Mouse (Mus musculus): Measurements from ENCODE around the gene Lta. TPM values are rescaled to one million over a fixed set of nuclear protein-coding genes. Genes with fewer than 3 reads are reported as not detected.
"Not testable (repeated sequence)": the region's sequence is repeated elsewhere in the genome, so short reads cannot be mapped to it uniquely, and the experiment has no call there.

The Lta gene
- polyA plus RNA-seq, 1 experiment from 2014 or later: not detected

DNA sequence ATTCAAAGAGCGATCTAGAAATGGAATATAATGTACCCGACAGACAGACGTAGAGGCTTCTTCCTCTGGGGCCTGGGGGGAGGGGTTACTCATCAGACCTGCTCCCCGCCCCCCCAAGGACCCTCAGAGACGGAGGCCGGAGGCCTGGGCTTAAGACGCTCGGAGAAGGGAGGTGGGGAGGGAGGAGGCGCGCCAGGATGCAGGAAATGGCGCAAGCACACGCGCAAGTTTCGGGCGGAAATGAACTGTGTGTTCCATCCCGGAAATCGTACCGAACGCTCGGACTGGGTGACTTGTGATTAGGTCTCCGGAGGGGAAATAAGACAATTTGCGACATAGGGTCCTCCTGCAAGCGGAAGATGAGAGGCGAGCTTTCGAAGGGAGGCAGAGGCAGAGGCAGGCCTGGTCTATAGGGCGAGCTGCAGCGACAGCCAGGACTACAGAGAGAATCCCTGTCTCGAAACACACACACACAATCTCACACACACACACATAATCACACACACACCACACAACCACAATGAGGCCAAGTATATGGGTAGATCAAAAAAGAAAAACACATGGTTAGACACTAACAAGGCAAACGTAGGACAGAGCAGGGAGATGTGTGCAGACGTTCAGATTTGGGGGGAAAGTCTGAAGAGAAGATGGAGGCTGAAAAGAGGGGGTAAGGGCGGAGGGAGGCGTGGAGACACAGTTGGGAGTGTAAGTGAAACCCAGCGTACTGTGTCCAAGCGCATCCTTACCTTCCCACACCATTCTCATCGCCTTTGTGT lies 30.7 kb upstream of the Lta start, which contains the start of gene Nfkbil1:
Nfkbil1 (minus strand) TSS at position 179 of the 776 bp plus-strand sequence.
- Histone ChIP-seq H3K4me3 (peak within 1 kb of the TSS; percentile 66), H3K4me2 (replicated peaks) (peak within 1 kb of the TSS; percentile 86), H3K27ac (replicated peaks) (peak within 1 kb of the TSS; percentile 95), H3K9me3 (no peaks in the 10 kb centered on the region), H3K9ac (replicated peaks) (peak within 1 kb of the TSS; percentile 86), H3K27me3 (no peaks in the 10 kb centered on the region), H3K36me3 (peaks cover 16% of the 10 kb centered on the region), H3K4me1 (peaks cover 35% of the 10 kb centered on the region)
- ATAC-seq (ENCODE audit: low FRiP score, low read depth): peak; percentile 78
- WGBS: under 1% methylated on average over 35 of the region's 35 CpGs

DNA sequence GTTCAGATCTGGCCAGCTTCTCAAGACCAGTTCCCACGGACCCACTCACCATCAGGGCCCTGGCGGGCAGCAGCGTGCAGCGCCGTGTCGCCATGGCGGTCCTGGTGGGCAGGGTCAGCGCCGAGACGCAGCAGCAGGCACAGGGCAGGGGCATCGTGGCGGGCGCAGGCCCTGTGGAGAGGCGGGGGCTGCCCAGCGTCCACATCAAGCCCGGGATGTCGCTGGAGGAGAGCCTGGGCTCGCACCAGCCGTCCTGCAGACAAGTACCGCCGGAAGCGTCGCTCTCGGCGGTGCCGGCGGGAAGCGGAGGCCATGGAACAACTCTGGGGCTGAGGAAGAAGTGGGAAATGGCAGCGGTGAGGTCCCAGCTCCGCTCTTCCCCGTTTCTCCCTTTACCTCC lies 29.8 kb upstream of the Lta start:
- H3K9ac ChIP-seq (replicated peaks): peak overlapping the region; percentile 86
- WGBS: 8% methylated on average over 31 of the region's 31 CpGs
- peaks cover 27% of the 10 kb centered on the region for H3K4me1 ChIP-seq
- peak overlapping the region; percentile 86 for H3K4me2 ChIP-seq (replicated peaks)
- ATAC-seq (ENCODE audit: low FRiP score, low read depth): 0 out of 2 replicates have a peak, but pooled peaks have one; percentile 7
- H3K27ac ChIP-seq (replicated peaks): peak overlapping the region; percentile 95
- H3K9me3 ChIP-seq: no peaks in the 10 kb centered on the region
- H3K27me3 ChIP-seq: no peaks in the 10 kb centered on the region
- peak overlapping the region; percentile 66 for H3K4me3 ChIP-seq
- H3K36me3 ChIP-seq: peaks cover 22% of the 10 kb centered on the region

DNA sequence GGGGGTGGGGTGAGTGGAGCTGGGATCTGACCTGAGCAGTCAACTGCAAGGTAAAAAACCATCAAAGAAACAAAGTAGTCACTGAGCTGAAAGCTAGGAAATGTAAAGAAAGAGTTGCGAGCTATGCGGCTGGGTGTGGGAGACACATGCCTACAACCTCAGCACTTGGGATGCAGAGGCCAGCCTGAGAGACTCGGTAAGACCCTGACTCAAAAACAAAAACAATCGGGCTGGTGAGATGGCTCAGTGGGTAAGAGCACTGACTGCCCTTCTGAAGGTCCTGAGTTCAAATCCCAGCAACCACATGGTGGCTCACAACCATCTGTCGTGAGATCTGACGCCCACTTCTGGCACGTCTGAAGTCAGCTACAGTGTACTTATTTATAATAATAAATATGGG lies 28.9 kb upstream of the Lta start:
- not testable (repeated sequence) for H3K9ac ChIP-seq (replicated peaks); ATAC-seq (ENCODE audit: low FRiP score, low read depth); H3K27ac ChIP-seq (replicated peaks); H3K27me3 ChIP-seq; H3K9me3 ChIP-seq
- WGBS: 89% methylated on average over 7 of the region's 7 CpGs
- peak overlapping the region; percentile 86; the same call in 1 of the 2 replicates for H3K4me2 ChIP-seq (replicated peaks)
- H3K4me3 ChIP-seq: 0 out of 2 replicates have a peak overlapping the region, but pooled peaks have one; percentile 5
- H3K4me1 ChIP-seq: peaks cover 27% of the 10 kb centered on the region
- H3K36me3 ChIP-seq: peaks cover 30% of the 10 kb centered on the region

DNA sequence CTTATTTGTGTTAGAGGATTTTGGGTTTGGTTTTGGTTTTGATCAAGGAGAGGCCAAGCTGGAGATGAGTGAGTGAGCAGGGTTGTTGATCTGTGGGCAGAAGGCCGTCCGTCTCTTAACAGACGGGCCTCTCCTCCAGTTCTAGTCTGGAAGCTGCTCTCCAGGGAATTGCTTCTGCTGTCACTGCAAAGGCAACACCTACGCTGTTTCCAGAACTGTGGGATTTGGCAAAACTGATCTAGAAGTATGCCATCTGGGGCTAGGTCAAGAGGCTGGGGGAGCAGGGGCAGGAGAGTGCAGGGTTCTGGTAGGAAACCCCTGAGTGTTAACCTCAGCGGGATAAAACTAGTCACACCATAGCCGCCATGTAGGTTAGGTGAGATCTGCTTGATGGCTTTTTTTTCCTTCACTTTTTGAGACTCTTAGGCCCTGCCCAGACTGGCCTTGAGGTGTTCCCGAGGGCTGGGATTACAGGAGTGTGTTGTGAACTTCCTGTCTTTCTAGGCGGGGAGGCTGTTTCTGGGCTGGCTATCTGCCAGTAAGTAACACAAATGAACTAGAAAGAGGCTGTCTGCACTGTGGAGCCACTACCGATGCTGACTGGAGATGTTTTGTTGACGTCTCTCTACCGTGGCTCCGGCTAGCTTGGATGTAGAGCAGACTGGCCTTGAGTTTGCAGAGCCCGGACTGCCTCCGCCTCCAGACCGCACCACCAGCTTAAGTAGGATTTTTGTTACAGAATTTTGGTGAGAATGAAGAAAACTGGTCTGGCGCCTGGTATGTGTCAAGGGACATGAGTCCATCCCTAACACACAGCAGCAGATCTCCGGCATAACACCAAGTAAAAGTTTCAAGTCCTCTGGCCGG lies 28.2 kb upstream of the Lta start, which contains the start of gene Atp6v1g2:
Atp6v1g2 (plus strand) TSS at position 547 of the 867 bp plus-strand sequence.
- Histone ChIP-seq H3K9me3 (no peaks in the 10 kb centered on the region), H3K4me1 (peaks cover 27% of the 10 kb centered on the region), H3K4me2 (replicated peaks) (peak within 1 kb of the TSS; percentile 86), H3K36me3 (peaks cover 37% of the 10 kb centered on the region), H3K9ac (replicated peaks) (peak within 1 kb of the TSS; percentile 86; the same call in 1 of the 2 replicates), H3K27me3 (no peaks in the 10 kb centered on the region), H3K27ac (replicated peaks) (peak within 1 kb of the TSS; percentile 95; the same call in 1 of the 2 replicates), H3K4me3 (peak within 1 kb of the TSS; percentile 66)
- ATAC-seq (ENCODE audit: low FRiP score, low read depth): no peak
- 86% methylated on average over 18 of the region's 18 CpGs for WGBS

DNA sequence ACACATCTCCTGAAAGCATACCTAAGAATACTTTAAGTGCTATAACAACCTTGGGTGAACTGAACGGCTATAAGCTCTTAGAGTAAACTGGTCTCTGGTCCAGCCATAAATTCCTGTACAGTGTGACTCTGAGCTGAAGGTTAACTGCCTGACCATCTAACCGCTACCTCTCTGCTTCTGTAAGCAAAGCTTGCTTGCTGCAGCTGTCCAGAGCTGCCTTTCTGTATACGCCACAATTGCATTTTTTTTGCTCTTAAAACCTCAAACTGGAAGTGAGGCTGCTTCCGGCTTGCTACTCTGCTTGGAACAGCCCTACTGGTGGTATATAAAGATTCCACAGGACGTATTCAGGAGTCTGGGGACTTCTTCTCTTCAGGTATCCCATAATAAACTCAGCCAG lies 27.5 kb upstream of the Lta start:
- Histone ChIP-seq H3K4me3 (no peak overlapping the region), H3K27me3 (no peaks in the 10 kb centered on the region), H3K9ac (replicated peaks) (no peak overlapping the region), H3K4me1 (peaks cover 27% of the 10 kb centered on the region), H3K36me3 (peaks cover 40% of the 10 kb centered on the region), H3K9me3 (no peaks in the 10 kb centered on the region), H3K4me2 (replicated peaks) (no peak overlapping the region), H3K27ac (replicated peaks) (0 out of 2 replicates have a peak overlapping the region, but pooled peaks have one; percentile 30)
- 91% methylated on average over 5 of the region's 5 CpGs for WGBS
- ATAC-seq (ENCODE audit: low FRiP score, low read depth): no peak

DNA sequence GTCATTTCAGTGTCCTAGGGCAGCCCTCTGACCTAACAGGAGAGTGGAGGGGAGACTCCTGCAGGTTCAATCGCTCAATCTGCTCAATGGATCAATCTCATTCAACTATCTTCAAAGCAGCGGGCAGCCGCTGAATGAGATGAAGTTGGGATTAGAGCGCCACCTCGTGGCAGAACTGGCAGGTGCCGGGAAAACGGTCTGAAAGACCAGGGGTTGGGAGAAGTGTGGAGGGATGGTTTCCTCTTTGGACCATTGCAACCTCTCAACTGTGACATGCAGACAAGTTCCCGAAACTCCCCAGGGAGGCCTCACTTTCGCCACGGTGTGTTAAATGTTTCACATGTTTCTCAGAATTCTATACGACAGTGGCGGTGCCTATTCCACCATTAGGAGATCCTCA lies 26.9 kb upstream of the Lta start:
- Histone ChIP-seq H3K36me3 (peaks cover 46% of the 10 kb centered on the region), H3K4me2 (replicated peaks) (peak overlapping the region; percentile 21; the same call in 1 of the 2 replicates), H3K9ac (replicated peaks) (0 out of 2 replicates have a peak overlapping the region, but pooled peaks have one; percentile 11), H3K4me1 (peaks cover 27% of the 10 kb centered on the region), H3K27me3 (no peaks in the 10 kb centered on the region), H3K27ac (replicated peaks) (no peak overlapping the region), H3K4me3 (no peak overlapping the region), H3K9me3 (no peaks in the 10 kb centered on the region)
- WGBS: 13% methylated on average over 12 of the region's 12 CpGs
- no peak for ATAC-seq (ENCODE audit: low FRiP score, low read depth)

DNA sequence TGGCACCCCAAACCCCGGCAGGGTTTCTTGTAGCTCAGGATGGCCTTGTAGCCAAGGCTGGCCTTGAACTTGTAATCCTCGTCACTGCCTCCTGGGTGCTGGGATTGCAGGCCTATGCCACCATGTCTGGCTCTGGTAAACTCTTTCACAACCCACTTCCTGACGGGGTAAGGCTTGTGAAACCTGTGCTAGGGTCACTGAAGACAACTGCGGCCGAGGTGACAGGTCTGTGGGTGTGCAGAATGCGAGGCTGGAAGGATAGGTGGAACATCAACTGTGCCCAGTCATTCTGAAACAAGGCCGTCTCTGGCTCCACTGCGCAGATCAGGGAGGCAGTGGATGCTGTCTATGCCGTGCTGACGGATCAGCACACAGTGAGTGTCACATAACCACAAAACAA lies 25.9 kb upstream of the Lta start:
- WGBS: 93% methylated on average over 10 of the region's 10 CpGs
- no peak overlapping the region for H3K4me3 ChIP-seq
- H3K27me3 ChIP-seq: no peaks in the 10 kb centered on the region
- H3K9me3 ChIP-seq: no peaks in the 10 kb centered on the region
- no peak overlapping the region for H3K4me2 ChIP-seq (replicated peaks)
- H3K36me3 ChIP-seq: peaks cover 49% of the 10 kb centered on the region
- no peak for ATAC-seq (ENCODE audit: low FRiP score, low read depth)
- H3K9ac ChIP-seq (replicated peaks): no peak overlapping the region
- peaks cover 20% of the 10 kb centered on the region for H3K4me1 ChIP-seq
- H3K27ac ChIP-seq (replicated peaks): no peak overlapping the region

DNA sequence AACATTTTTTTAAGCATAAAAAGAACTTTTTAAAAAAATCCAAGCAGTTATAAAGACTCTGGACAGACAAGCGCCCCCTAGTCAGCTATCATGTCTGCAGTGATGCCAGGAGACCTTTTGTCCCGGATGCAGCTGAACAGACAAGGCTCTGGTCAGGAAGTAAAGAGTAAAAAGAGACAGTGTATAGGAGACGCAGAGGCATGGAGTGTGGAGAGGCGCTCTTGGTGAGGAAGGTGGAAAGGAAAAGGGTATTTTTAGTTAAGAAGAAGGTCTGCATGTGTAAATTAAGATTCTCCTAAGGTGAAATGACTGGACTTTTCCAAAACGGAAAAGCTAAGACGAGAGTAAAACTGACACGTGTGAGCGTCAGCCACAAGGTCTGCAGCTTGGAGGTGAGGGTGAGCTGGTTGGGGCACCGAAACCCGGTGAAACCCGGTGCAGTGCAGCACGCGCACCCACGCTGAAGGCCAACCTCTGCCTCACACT lies 21.5 kb upstream of the Lta start:
- H3K9me3 ChIP-seq: no peaks in the 10 kb centered on the region
- no peak overlapping the region for H3K4me3 ChIP-seq
- H3K4me1 ChIP-seq: 0 out of 2 replicates have a peak, but pooled peaks cover under 1% of the 10 kb centered on the region
- WGBS: 89% methylated on average over 14 of the region's 14 CpGs
- H3K9ac ChIP-seq (replicated peaks): no peak overlapping the region
- no peak overlapping the region for H3K4me2 ChIP-seq (replicated peaks)
- H3K27ac ChIP-seq (replicated peaks): no peak overlapping the region
- peaks cover 55% of the 10 kb centered on the region for H3K36me3 ChIP-seq
- H3K27me3 ChIP-seq: no peaks in the 10 kb centered on the region
- no peak for ATAC-seq (ENCODE audit: low FRiP score, low read depth)

DNA sequence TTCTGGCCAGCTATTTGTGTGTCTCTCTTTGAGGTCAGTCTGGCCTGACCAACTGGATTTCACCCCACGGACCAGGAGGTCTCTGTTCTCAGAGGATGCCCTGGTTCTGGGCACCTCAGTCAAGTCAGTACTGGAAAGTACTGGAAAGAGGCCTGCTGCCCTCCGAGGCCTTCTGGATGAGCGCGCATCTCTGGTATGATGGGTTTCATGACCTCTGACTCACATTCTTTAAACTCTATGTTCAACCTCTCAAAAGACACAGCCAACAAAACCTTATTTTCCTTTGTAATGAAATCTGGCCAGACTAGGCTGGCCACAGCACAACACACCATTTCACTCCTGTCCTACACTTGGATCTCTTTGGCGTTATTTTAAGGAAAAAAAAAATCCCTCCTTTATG lies 20.3 kb upstream of the Lta start:
- no peaks in the 10 kb centered on the region for H3K4me1 ChIP-seq
- no peaks in the 10 kb centered on the region for H3K27me3 ChIP-seq
- WGBS: 94% methylated on average over 5 of the region's 5 CpGs
- H3K36me3 ChIP-seq: peaks cover 54% of the 10 kb centered on the region
- H3K9ac ChIP-seq (replicated peaks): no peak overlapping the region
- no peak overlapping the region for H3K27ac ChIP-seq (replicated peaks)
- no peak overlapping the region for H3K4me3 ChIP-seq
- ATAC-seq (ENCODE audit: low FRiP score, low read depth): no peak
- H3K4me2 ChIP-seq (replicated peaks): no peak overlapping the region
- no peaks in the 10 kb centered on the region for H3K9me3 ChIP-seq

DNA sequence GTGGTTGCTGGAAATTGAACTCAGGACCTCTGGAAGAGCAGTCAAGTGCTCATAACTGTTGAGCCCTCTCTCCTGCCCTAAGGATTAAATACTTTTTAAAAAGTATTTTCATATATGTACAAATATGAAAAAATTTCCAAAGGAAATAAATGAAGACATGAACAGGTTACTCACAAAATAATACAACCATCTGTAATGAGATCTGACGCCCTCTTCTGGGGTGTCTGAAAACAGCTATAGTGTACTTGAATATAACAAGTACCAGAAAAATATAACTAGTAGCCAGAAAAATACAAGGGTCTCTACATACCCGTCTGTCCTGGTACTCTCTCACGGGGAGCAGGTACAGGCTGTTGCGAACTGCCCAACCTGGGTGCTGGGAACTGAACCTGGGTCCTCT lies 19.5 kb upstream of the Lta start:
- peaks cover 56% of the 10 kb centered on the region for H3K36me3 ChIP-seq

DNA sequence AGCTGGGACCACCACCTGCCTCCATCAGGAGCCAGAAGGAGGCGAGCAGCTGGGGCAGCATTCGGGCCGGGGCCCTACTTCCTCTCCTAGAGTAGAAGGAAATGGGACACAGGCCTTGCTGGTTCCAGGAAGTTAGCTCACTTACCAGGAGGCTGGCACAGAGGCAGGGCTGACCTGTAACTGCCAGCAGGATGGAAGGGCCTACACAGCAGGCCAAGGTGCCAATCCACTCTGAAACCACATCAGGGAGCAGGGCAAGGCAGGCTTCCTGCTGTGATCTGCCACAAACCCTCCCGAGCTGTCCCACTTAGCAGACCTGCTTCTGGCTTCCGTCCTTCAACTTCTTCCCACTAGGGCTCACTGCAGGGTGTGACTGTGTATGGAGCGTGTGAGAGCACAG lies 17.1 kb upstream of the Lta start:
- H3K4me2 ChIP-seq (replicated peaks): no peak overlapping the region
- H3K27ac ChIP-seq (replicated peaks): no peak overlapping the region
- 82% methylated on average over 6 of the region's 6 CpGs for WGBS
- H3K27me3 ChIP-seq: no peaks in the 10 kb centered on the region
- H3K9me3 ChIP-seq: no peaks in the 10 kb centered on the region
- no peak overlapping the region for H3K4me3 ChIP-seq
- no peaks in the 10 kb centered on the region for H3K4me1 ChIP-seq
- H3K9ac ChIP-seq (replicated peaks): no peak overlapping the region
- H3K36me3 ChIP-seq: peaks cover 43% of the 10 kb centered on the region
- no peak for ATAC-seq (ENCODE audit: low FRiP score, low read depth)

More for the DNA sequence above, 19.5 kb upstream of the Lta start:
- H3K4me1 ChIP-seq: no peaks in the 10 kb centered on the region
- H3K9ac ChIP-seq (replicated peaks): no peak overlapping the region
- H3K4me2 ChIP-seq (replicated peaks): no peak overlapping the region
- no peak for ATAC-seq (ENCODE audit: low FRiP score, low read depth)
- H3K27me3 ChIP-seq: no peaks in the 10 kb centered on the region
- no peak overlapping the region for H3K27ac ChIP-seq (replicated peaks)
- WGBS: 95% methylated on average over 4 of the region's 4 CpGs
- H3K4me3 ChIP-seq: no peak overlapping the region
- H3K9me3 ChIP-seq: no peaks in the 10 kb centered on the region
